Mouse (Mus musculus) olfactory bulb, adult 2 months (tissue): ENCODE results near the gene Bcl3.

Experiments used
- CTCF ChIP-seq: fragments of 200-500 bp; IDR thresholded peaks from 2 replicates; pipeline ENCODE4 v1.5.1; 2012; ENCODE audit warnings: low read depth, mild to moderate bottlenecking, low read length, moderate library complexity; ENCODE audit not compliant: insufficient read depth
- POLR2A ChIP-seq: fragments of 200-500 bp; IDR thresholded peaks from 2 replicates; pipeline ENCODE4 v1.6.1; 2012; ENCODE audit warnings: mild to moderate bottlenecking, low read depth, low read length, moderate library complexity; ENCODE audit not compliant: insufficient read depth

DNA sequence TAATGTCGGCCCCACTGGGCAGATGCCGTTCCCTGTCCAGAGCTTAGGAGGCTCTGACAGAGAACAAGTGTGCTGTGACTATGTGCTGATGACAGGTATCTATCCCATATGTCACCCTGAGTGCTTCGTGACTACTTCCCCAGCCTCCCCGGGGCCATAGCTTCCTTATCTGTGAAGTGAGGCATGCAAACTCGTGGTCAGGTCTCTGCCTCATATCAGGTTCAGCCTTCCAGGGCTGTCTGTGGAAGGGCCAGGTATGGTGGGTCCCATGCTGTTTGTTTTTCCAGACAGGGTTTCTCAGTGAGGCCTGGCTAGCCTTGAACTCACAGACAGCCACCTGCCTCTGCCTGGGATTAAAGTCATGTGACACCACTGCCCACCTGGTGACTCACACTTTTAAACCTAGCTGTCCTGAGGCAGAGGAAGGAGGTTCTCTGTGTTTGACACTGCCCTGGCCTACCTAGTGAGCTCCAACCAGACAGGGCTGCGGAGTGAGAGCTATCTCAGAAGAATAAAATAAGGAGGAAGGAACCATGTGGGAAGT is 8.9 kb downstream of the Bcl3 start:
- TF ChIP-seq POLR2A (no peak), CTCF (no peak)
